Mouse (Mus musculus): ENCODE measurements at regions not wholly inside any gene's neighbourhood (a gene's known extent, or its start where the extent isn't known, plus 50 kb on each side); places are given as distances from the start of the nearest gene placed in this dataset.
"Not testable (repeated sequence)": the region's sequence is repeated elsewhere in the genome, so short reads cannot be mapped to it uniquely, and the experiment has no call there.

DNA sequence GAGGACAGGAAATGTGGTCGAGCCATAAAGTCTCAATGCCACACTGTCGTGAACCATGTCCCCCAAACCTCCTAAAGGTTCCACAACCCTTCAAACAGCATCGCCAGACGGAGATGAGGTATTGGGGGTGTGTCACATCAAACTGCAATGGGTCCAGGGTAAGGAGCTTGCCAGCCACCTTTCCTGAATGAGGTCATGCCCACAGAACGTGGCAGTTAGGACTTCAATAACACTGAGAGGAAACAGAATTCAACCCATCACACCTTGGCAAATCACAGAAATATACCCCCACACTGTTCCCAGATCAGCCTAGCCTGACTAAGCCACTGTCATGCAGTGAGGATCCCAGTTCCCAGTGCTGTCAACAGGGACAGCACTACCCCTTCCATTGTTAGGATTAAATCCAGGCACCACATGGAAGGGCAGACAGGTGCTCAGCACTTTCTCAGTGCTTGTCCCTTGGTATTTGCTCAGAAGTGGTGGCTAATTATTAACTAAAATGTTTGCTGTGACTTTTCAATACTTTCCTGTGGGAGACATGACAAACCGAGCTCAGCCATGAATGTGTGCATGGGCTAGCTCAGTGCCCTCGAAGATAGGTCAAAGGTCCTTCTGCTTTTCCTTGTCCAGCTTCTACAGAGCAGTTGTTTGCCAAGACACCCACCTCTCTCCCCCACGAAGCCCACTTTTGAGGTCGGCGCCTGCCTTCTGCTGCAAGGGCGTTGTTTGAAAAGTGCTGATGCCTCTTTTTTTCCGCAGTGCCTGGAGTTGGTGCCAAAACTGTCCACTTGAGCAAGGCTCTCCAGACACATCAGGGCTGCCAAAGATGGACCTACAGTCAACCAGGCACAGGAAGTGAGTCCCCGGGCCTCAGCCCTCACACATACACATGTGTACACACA lies 525.7 kb downstream of the Bnc2 start:
- DNase-seq = no peak
- intact Hi-C loops (cut with DNase I; ENCODE audit: low total_unique reads) = no loop called here

DNA sequence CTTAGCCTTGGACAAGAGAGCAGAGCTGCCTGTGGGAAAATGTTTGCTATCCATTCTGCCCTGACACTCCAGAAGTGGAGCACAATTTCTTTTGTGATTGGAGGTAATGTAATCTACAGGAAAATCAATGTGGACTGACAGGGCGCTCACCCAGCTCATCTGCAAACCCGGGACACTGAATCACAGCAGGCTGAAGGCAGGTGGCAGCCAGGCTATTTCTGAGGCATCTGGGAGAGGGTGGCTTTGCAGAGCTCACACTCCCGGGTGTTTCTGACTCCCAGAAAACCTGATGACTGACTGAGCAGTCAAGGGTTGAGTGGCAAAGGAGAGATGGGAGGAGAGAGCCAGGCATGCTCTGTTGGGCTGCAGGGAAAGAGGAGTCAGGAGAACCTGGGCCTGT lies 524.4 kb downstream of the Bnc2 start:
- intact Hi-C loops (cut with DNase I; ENCODE audit: low total_unique reads) = no loop called here
- no peak for DNase-seq

DNA sequence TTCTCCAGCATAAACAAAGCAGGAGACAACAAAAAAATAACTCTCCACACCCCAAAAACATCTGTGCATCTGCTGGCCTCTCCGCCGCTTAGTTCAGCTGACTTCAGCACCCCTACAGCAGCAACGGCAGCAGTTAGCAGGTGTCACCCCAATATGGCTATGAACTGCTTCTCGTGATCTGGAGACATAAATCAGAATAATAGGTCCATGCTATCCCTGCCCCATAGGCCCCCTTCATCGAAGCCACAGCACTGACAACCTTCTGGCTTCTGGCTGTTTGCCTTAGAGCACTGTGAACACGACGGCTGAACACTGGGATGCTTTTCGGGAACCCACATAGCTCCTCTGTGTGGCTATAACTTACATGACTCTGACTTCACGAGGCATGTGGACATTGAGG lies 523.8 kb downstream of the Bnc2 start:
- intact Hi-C loops (cut with DNase I; ENCODE audit: low total_unique reads) = no loop called here
- no peak for DNase-seq

DNA sequence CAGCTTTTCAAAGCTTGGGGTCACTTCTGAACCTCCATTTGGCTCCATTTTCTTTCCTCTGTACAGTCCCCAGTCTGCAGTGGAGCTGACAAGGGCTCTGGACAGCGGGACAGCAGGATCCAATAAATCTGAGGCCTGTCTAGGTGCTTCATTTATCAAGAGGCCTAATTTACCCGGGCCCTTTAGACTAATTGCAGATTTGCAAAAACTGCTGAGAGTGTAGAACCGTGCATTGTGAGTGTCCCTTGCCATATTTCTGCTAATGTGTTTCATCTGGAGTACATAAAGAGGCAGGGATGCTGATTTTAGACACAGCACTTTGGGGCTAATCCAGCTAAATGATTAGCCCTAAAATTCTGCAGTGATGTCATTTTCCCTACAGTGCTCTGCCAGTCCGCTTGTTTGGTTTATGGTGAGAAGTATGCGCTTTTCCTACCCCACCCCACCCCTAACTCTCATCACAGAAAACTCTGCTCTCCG lies 523.1 kb downstream of the Bnc2 start:
- intact Hi-C loops (cut with DNase I; ENCODE audit: low total_unique reads) = no loop called here
- DNase-seq = no peak

DNA sequence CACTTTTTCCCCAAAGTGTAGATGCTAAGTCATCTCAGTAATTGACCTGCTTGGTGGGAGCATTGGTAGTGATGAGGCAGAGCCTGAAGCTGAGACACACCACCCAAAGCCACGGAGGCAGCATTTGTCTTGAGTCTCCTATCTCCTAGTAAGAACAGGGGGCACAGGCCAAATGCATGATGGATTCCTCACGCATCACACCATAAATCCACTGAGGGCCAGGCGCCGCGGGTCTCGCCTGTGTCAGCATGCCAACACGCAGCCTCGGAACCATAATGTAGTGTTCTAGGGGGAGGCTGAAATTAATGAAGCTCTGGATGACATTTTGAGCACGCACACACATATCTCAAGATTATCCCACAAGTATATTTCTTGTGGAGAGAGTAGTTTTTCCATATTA lies 521.5 kb downstream of the Bnc2 start:
- DNase-seq = no peak
- intact Hi-C loops (cut with DNase I; ENCODE audit: low total_unique reads) = no loop called here

DNA sequence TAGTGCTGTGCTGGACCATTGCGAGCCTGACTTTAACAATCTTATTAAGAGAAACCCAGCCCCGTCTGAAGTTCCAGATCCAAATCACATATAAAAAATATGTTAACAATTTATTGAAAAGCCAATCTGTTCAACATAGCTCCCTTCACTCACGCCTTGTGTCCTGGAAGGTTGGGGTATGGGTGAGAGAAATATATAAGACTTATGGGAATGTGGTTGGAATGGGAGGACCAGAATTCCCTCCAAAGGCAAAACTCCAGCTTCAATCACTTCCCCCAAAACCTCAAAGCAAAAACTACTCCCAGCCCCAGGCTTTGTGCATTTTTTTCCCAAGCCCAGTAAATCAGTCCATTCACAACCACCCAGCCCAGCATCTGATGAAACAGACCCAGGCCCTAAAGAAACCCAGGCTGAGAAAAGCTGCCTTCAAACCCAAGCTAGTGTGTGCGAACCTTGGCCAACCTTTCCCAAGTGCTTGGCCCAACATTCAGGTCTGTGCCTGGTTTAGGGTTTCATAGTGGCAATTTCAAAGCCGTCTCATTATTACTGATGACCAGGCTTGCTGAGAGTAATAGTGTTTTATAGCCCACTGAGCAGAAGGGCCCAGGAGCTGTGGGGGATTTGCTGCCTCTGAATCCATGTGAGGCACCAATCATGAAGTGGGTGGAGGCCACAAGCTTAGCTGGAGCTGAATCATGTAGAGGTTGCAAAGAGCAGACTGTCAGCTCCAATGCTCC lies 517.0 kb downstream of the Bnc2 start:
- no peak for DNase-seq
- intact Hi-C loops (cut with DNase I; ENCODE audit: low total_unique reads) = no loop called here

DNA sequence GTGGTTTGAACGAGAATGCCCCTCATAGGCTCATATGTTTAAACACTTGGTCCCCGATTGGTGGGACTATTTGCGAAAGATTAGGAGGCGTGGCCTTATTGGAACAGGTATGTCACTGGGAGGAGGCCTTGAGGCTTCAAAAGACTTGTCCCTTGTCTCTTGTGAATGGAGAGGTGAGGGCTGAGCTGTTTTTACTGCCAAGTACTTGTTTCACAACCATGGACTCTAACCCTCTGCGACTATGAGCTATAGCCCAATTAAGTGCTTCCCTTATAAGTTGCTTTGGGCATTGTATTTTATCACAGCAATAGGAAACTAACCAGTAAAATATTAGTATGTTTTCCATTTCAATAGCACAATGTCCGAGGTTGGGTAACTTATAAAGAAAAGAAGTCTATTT lies 511.7 kb downstream of the Bnc2 start:
- intact Hi-C loops (cut with DNase I; ENCODE audit: low total_unique reads) = no loop called here
- no peak for DNase-seq

DNA sequence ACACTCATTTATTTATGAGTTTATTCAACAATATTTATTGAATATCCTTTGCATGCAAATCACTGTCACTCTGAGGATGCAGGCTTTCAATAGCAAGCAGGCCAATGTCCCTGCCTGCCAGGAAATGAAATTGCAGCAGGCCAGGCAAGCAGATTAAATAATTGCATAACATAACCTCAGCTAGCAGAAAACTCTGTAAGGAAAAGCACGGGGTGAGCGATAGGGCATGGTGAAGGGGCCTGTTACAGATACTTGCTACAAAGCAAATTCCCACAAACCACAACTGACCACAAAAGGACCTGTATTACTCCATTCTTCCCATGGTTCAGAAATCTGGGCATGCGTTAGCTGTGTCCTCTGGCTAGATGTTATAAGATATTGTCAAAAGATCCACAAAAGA lies 509.8 kb downstream of the Bnc2 start:
- intact Hi-C loops (cut with DNase I; ENCODE audit: low total_unique reads) = no loop called here
- no peak for DNase-seq

DNA sequence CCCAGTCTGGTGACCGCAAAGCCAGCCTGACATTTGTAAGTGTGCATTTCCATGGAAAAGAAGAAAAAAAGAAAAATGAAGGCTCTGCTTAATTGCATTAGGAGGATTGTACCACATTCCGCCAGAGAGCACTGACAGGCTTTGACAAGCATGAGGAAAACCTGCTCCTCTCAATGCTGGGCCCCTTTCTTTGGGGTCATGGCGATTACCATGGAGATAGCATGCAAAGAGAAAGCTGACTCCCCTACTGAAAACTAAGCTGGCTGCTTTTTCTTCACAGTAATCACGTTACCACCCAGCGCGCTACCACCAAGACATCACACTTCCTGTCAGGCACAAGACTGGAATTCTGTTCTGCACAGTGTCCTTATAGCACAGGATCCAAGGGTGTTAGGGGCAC lies 502.2 kb downstream of the Bnc2 start:
- DNase-seq = no peak
- intact Hi-C loops (cut with DNase I; ENCODE audit: low total_unique reads) = no loop called here

DNA sequence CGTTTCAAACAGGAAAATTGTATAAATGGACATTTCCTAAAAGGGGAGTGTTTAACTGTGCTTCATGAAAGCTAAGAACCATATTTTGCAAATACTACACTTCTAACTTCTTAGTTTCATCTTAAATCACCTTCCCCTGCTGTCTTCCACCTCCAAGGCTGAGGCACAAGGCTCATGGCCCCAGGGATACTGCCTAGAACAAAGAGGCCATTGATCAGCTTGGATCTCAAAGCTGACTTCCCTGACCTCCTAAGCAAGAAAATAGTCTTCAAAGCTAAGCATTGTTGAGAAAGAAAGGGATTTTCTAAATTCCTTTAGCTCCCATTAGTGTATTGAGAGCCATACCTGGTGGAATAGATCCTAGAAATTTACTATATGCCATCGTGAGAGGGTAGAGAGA lies 501.6 kb downstream of the Bnc2 start:
- no peak for DNase-seq
- intact Hi-C loops (cut with DNase I; ENCODE audit: low total_unique reads) = no loop called here

DNA sequence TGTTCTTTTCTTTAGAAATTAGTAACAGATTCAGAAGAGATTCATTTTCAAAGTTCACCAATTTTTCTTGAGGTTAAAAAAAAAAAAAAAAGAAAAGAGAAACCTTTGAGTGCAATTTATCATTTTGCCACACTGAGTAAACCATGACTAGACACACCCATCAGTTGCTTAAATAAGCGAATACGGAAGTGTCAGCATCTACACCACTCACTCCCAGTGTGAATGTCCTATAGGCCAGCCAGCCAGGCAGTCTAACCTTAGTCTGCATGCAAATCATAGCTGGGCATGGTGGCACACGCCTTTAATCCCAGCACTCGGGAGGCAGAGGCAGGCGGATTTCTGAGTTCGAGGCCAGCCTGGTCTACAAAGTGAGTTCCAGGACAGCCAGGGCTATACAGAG lies 498.6 kb downstream of the Bnc2 start:
- intact Hi-C loops (cut with DNase I; ENCODE audit: low total_unique reads); DNase-seq: not testable (repeated sequence)

DNA sequence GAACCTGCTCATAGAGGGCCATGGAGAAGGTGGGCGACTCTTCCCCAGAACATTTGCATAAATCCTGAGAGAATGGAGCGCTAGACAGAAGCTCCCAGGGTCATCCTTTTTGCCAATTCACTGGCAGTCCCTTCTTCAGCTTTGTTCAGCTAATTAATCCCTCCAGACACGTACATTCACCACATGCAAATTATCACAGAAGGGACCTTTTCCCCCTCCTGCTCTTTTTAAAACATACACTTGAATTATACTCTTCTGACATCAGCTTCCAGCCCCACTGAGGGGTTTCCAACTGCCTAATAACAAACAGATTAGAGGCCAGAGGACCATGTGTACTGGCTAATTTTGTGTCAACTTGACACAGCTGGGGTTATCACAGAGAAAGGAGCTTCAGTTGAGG lies 497.2 kb downstream of the Bnc2 start:
- intact Hi-C loops (cut with DNase I; ENCODE audit: low total_unique reads) = no loop called here
- no peak for DNase-seq

DNA sequence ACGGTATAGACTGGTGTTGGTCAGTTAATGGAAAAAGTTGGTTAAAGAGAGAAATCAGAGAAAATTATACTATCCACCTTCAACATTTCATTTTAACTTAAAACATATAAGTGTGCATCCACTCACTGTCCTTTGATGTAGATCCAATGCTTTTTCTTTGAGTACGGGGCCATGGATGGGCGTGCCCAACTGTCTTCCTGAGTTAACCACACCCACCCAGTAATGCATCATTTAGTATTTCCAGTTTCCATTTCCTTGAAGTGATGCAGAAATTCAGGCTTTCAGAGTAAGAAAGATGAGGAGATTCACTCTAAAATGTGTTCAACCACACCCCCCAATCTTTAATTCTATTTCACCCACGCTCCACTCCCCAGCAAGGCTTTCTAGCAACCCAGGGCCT lies 490.6 kb downstream of the Bnc2 start:
- intact Hi-C loops (cut with DNase I; ENCODE audit: low total_unique reads) = no loop called here
- no peak for DNase-seq

DNA sequence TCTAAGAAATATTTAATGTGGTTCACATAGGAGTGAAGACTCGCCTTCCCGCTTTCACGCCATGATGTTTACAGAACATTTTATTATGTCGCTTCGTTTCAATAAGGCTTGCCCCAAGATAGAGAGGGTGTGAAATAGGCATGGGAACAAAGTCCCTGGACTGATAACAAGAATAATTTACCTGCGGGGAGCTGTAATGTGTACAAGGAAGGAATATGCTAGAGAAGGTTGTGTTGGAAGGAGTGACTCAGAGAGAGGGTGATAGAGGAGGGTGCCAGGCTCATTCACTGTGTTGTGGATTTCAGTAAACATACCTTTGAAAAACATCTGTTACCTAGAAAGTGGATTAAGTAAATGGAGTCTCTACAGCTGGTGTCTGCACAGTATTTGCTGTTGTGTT lies 490.2 kb downstream of the Bnc2 start:
- DNase-seq = no peak
- intact Hi-C loops (cut with DNase I; ENCODE audit: low total_unique reads) = no loop called here

DNA sequence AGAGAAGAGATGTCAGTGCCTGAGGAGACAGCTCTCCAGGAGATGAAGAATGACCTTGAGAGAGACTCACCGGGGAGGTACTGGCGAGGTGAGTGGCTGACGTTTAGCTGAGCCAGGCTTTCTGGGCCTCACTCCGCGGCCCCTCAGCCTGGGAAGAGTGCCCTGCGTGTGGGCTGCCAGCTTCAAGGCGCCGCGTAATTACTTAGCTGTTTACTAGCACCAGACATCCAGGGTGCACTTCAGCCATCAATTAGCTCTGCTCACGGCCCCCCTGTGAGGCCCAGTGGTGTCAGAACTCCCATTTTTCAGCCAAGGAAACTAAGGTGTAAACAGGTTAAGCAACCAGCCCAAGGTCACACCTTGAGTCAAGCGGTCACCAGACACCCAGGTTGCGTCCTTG lies 485.8 kb downstream of the Bnc2 start:
- intact Hi-C loops (cut with DNase I; ENCODE audit: low total_unique reads) = no loop called here
- no peak for DNase-seq

DNA sequence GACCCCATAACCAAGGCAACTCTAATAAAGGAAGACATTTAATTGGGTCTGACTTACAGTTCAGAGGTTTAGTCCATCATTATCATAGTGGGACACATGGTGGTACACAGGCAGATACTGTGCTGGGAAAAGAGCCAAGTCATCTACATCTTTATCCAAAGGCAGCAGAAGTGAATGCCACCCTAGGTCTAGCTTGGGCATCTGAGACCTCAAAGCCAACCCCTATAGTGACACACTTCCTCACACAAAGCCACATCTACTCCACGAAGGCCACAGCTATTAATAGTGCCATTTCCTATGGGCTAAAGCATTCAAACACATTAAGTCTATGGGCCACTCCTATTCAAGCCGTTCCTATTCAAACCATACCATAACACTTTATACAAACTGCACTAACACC lies 483.8 kb downstream of the Bnc2 start:
- no peak for DNase-seq
- intact Hi-C loops (cut with DNase I; ENCODE audit: low total_unique reads) = no loop called here

DNA sequence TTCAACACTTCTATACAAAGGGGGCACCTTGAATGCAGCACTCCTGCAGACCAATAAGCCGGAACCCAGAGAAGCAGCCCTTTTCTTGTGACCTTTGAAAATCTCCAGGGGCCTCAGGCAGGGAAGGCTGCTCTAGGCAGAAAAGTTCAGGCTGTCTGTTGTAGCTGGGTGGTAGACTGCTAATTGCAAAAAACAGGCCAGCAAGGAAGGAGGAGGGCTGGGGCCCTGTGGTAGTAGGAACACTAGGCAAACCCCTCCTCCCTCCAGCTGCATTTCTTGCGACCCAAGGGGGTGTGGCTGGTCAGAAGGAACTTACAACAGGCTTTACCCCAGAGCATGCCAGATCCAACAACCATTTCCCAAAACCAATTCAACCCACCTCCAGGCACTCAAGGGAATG lies 482.8 kb downstream of the Bnc2 start:
- intact Hi-C loops (cut with DNase I; ENCODE audit: low total_unique reads) = no loop called here
- DNase-seq = no peak

DNA sequence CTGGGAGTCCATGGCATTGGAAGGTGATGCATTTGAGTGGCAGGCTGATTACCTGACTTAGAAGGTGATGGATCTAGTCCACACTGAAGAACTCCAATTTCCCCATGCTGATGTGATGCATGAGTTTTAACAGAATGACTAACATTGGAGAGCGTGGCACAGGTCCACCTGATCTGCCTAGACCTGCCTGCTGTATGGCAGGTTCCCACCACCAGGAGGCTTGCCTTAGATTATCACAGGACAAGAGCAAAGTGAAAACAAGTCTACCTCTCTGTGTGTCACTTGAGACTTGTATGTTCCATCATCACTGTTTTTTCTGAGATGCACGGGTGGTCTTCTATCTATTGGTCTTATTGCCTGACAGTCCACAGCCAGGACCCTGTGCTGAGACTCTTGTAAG lies 478.3 kb downstream of the Bnc2 start:
- intact Hi-C loops (cut with DNase I; ENCODE audit: low total_unique reads) = no loop called here
- no peak for DNase-seq

DNA sequence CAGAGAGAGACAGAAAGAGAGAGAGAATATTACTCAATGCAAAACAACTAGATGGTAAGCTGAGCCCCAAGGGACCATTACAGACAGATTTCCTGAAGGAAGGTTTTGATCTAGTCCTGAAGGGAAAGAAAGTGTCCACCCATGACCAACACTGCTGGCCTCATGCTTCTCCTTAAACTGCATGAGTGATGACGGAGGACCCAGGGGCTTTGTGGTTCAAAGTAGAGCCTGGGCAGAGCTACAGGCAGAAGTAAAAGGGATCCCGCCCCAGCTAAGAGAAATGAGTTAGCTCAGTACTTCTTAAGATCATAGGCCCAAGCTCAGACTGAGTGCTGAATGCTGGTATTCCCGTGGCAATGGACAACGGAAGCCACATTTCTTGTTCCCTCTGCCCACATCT lies 476.9 kb downstream of the Bnc2 start:
- peak; percentile 18 for DNase-seq
- intact Hi-C loops (cut with DNase I; ENCODE audit: low total_unique reads) = no loop called here

DNA sequence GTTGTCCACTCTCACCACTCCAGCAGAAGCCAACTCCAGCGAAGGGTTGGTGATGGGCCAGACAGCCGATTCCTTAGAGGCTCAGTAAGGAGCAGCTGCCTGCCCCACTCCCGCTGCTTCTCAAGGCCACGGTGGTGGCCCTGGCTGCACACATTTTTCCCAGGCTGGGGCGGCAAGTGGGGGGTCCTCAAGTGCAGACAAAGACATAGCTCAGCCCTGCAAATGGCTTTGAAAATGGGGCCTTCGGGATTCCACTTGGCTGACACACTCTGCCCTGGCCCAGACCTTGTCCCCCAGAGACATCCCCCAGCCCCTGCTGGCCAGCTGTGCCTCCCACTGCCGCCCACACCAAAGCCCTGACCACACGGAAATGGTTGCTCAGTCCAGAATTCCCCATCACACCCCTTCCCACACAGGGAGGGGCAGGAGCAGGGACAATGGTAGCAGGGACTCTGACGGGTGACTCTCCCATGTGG lies 475.9 kb downstream of the Bnc2 start:
- intact Hi-C loops (cut with DNase I; ENCODE audit: low total_unique reads) = no loop called here
- DNase-seq = peak; percentile 61

DNA sequence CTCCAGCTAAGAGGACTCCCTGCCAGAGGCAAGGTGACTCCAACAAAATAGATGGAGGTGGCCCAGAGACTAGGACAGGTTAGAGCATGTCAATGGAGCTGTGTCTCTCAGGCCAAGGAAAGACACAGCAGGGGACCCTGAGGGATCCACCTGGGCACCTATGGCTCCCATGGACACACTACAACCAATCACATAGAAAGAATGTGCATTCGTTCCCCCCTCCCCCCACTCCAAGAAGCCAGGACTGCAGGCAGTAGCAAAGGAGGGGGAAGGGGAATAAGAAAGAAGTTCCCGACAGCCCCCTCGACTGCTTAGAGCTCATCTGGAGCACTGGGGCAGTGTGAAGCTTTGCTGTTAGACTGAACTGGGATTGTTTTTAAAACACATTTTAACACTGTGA lies 474.1 kb downstream of the Bnc2 start:
- DNase-seq = no peak
- intact Hi-C loops (cut with DNase I; ENCODE audit: low total_unique reads) = no loop called here

All from gastrocnemius, postnatal 14 days (tissue).